Comparison of ENCODE assay signal across 25 mouse cellular contexts in the genomic region with DNA sequence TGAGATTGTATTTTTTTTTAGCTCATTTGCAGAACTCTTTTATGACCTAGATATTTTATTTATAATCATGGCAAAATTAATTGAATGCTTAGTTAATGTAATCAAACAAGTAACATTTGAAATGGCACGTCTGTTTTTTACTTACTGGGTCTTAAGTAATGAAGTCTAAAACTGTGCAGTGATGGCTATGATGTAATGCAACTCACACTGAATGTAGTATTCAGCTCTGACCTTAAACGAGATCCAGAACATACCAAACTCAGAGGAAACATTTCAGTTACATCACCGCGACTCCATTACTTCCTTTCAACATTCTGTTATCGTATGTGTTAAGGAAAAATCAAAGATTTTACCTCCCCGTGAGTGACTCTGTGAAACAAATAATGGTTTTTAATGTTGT.
"Had no signal": no experiment of that assay in that cellular context is flagged by ENCODE, and none has a peak within 500 bp of the region (broad histone marks: within the 10 kb centered on the region; RNA-seq: fewer than 3 reads in every experiment).

No protein-coding gene starts in this region.

- H3K9me3 ChIP-seq: heart, embryonic 10.5 days; heart, embryonic 12.5 days; hindbrain, embryonic 10.5 days; hindbrain, embryonic 12.5 days; intestine, embryonic 15.5 days; limb, embryonic 13.5 days; limb, embryonic 15.5 days had no signal

- H3K27ac ChIP-seq: gastrocnemius, adult 2 months; heart, embryonic 10.5 days; hindbrain, embryonic 10.5 days; hindbrain, embryonic 12.5 days; hindbrain, embryonic 14.5 days; intestine, embryonic 15.5 days; kidney, postnatal 0 days; limb, embryonic 13.5 days; limb, embryonic 15.5 days had no signal

- H3K9ac ChIP-seq: heart, embryonic 12.5 days; hindbrain, embryonic 12.5 days; hindbrain, embryonic 14.5 days; intestine, embryonic 15.5 days; limb, embryonic 13.5 days; limb, embryonic 15.5 days had no signal

- H3K4me1 ChIP-seq: heart, embryonic 10.5 days; intestine, embryonic 15.5 days; limb, embryonic 13.5 days; limb, embryonic 15.5 days had no signal

- H3K4me2 ChIP-seq: heart, embryonic 12.5 days; hindbrain, embryonic 12.5 days; hindbrain, embryonic 14.5 days; intestine, embryonic 15.5 days; limb, embryonic 13.5 days; limb, embryonic 15.5 days had no signal

- H3K36me3 ChIP-seq: heart, embryonic 10.5 days; heart, embryonic 12.5 days; hindbrain, embryonic 10.5 days; hindbrain, embryonic 12.5 days; intestine, embryonic 15.5 days; limb, embryonic 13.5 days; limb, embryonic 15.5 days had no signal

- ATAC-seq: hindbrain, embryonic 16.5 days; inflammation-experienced regulatory T-cells, adult 6 months; intestine, embryonic 15.5 days; intestine, postnatal 0 days had no signal

- H3K27me3 ChIP-seq: heart, embryonic 12.5 days; hindbrain, embryonic 12.5 days; intestine, embryonic 15.5 days; limb, embryonic 13.5 days; limb, embryonic 15.5 days had no signal

- H3K4me3 ChIP-seq: gastrocnemius, adult 2 months; heart, embryonic 10.5 days; heart, embryonic 12.5 days; hindbrain, embryonic 10.5 days; hindbrain, embryonic 12.5 days; intestine, embryonic 15.5 days; limb, embryonic 13.5 days; limb, embryonic 15.5 days had no signal

- DNase-seq: gastrocnemius, adult 2 months; gastrocnemius, postnatal 10 days; gastrocnemius, postnatal 25 days; heart, adult 18-20 months; heart, postnatal 10 days; heart, postnatal 4 days; kidney, adult 18-20 months; kidney, adult 8-10 months; kidney, postnatal 14 days; kidney, postnatal 36 days; layer of hippocampus, adult 9-11 months; layer of hippocampus, postnatal 36 days; left cerebral cortex, postnatal 4 days had no signal
